Mouse (Mus musculus): Measurements from ENCODE around the gene Proser1. TPM values are rescaled to one million over a fixed set of nuclear protein-coding genes. Genes with fewer than 3 reads are reported as not detected.

The Proser1 gene
- total and polyA plus RNA-seq, 3 experiments = 4.2 to 60.8 (median 48.3) TPM

DNA sequence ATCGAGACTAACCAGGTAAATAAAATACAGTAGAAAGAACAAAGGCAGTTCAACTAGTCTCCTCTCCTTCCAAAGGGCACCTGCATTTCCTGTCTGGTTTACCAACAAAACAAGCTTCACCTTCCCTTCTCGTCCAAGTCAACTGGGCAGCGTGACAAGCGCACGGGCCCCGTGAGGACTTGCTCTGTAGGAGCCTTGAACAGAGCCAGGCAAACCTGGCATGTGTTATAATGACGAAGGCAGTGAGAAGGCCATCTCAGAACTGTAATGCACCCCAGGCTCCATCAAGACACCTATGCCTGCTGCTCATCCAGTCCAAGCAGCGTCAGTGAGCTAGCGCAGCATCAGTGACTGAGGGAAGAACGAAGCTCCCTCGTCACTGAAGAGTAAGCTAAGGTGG, 12.8 kb upstream of the Proser1 start:
- H3K36me3 ChIP-seq (replicated peaks) = peaks cover 83% of the 10 kb centered on the region
- no peak for ATAC-seq (ENCODE audit: extremely low read depth, insufficient number of reproducible peaks, low FRiP score, poor library complexity, severe bottlenecking)
- H3K4me1 ChIP-seq (ENCODE audit: insufficient read depth, low read depth, low read length) = no peaks in the 10 kb centered on the region

DNA sequence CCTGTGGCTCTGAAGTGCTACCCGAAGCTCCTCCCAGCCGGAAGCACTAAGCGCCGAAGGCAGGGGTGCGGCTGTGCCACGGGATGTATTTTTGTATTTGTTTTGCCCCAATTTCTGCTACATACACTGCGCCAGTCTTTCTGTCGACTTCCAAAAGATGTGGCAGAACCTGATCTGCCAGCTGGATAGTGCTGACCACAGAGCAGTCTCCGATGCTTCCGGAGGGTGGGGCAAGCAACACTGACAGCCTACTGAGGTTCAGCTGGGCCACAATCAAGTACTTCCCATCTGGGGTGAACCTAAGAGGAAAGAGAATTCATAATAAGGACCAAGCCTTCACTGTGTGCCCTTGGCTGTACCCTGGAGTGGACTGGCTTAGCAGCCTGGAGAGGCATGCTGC, 11.1 kb upstream of the Proser1 start:
- Histone ChIP-seq H3K4me3 (ENCODE audit: low read depth, low read length) (no peak overlapping the region), H3K27me3 (ENCODE audit: insufficient read depth, low read length) (no peaks in the 10 kb centered on the region), H3K9me3 (replicated peaks) (no peaks in the 10 kb centered on the region), H3K4me1 (ENCODE audit: insufficient read depth, low read depth, low read length) (no peaks in the 10 kb centered on the region), H3K36me3 (replicated peaks) (peaks cover 90% of the 10 kb centered on the region)
- TF ChIP-seq POLR2AphosphoS5 (IDR thresholded peaks at IDR 0.05; ENCODE audit: insufficient replicate concordance, low read depth, low read length) = no peak
- TF ChIP-seq CTCF (IDR thresholded peaks at IDR 0.05; ENCODE audit: low read depth, low read length) = no peak
- TF ChIP-seq GATA2 (IDR thresholded peaks at IDR 0.05; ENCODE audit: borderline replicate concordance, low read depth, low read length) = no peak
- TF ChIP-seq TAL1 (conservative IDR thresholded peaks at IDR 0.05; ENCODE audit: low read depth, low read length) = no peak
- ATAC-seq (ENCODE audit: extremely low read depth, insufficient number of reproducible peaks, low FRiP score, poor library complexity, severe bottlenecking) (no peak), DNase-seq (ENCODE audit: low spot score) (no peak)

More for the DNA sequence above, 12.8 kb upstream of the Proser1 start:
- no peak for DNase-seq (ENCODE audit: low spot score)
- Histone ChIP-seq H3K27me3 (ENCODE audit: insufficient read depth, low read length) (no peaks in the 10 kb centered on the region), H3K4me3 (ENCODE audit: low read depth, low read length) (no peak overlapping the region), H3K9me3 (replicated peaks) (no peaks in the 10 kb centered on the region)
- no peak for TF ChIP-seq TAL1 (conservative IDR thresholded peaks at IDR 0.05; ENCODE audit: low read depth, low read length)
- no peak for TF ChIP-seq GATA1 (IDR thresholded peaks at IDR 0.05; ENCODE audit: borderline replicate concordance, low read length)
- TF ChIP-seq GATA2 (IDR thresholded peaks at IDR 0.05; ENCODE audit: borderline replicate concordance, low read depth, low read length) = no peak
- no peak for TF ChIP-seq CTCF (IDR thresholded peaks at IDR 0.05; ENCODE audit: low read depth, low read length)
- TF ChIP-seq POLR2AphosphoS5 (IDR thresholded peaks at IDR 0.05; ENCODE audit: insufficient replicate concordance, low read depth, low read length) = no peak

DNA sequence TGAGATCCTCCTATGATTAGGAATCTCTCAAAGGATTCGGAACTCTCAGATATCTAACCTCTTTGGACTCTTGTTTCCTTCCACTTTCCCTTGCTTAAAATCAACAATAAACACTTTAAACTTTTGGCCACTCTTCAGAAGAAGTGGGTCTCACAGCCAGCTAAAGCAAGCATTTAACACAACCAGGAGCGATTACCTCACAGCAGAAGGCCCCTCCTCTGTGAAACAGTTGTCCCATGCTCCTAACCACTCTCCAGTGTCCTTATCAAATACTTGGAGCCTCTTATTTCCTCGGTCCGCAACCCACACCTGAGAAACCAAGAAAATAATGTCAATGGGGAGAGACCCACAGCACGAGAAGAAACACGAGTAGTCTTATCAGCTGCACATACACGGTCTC, 10.1 kb upstream of the Proser1 start:
- no peaks in the 10 kb centered on the region for H3K4me1 ChIP-seq (ENCODE audit: insufficient read depth, low read depth, low read length)
- no peak for ATAC-seq (ENCODE audit: extremely low read depth, insufficient number of reproducible peaks, low FRiP score, poor library complexity, severe bottlenecking)
- TF ChIP-seq GATA1 (IDR thresholded peaks at IDR 0.05; ENCODE audit: borderline replicate concordance, low read length) = no peak
- TF ChIP-seq TAL1 (conservative IDR thresholded peaks at IDR 0.05; ENCODE audit: low read depth, low read length) = no peak
- TF ChIP-seq CTCF (IDR thresholded peaks at IDR 0.05; ENCODE audit: low read depth, low read length) = no peak
- no peak for TF ChIP-seq GATA2 (IDR thresholded peaks at IDR 0.05; ENCODE audit: borderline replicate concordance, low read depth, low read length)
- TF ChIP-seq POLR2AphosphoS5 (IDR thresholded peaks at IDR 0.05; ENCODE audit: insufficient replicate concordance, low read depth, low read length) = no peak
- DNase-seq (ENCODE audit: low spot score) = no peak
- H3K9me3 ChIP-seq (replicated peaks) = no peaks in the 10 kb centered on the region
- H3K36me3 ChIP-seq (replicated peaks) = peaks cover 96% of the 10 kb centered on the region
- H3K4me3 ChIP-seq (ENCODE audit: low read depth, low read length) = no peak overlapping the region
- H3K27me3 ChIP-seq (ENCODE audit: insufficient read depth, low read length) = no peaks in the 10 kb centered on the region

DNA sequence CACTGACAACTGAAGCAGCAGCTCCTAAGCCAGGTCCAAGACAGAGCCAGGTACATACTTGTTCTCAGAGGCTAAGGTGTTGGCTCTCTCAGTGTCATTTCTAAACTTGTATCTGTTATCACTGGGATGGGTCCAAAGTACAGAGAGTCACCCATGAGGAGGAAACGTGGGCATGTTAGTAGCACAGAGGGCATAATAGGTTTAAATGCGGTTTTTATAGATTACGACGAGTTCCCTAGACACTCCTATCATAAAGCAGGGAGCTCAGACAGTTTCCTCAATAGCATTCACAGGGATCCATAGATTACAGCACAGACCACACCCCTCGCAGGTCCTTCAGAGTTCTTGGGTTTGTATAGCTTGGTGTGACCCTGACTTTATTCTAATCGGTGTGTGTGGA, 9.5 kb upstream of the Proser1 start:
- DNase-seq (ENCODE audit: low spot score) (no peak), ATAC-seq (ENCODE audit: extremely low read depth, insufficient number of reproducible peaks, low FRiP score, poor library complexity, severe bottlenecking) (no peak)
- Histone ChIP-seq H3K36me3 (replicated peaks) (peaks cover 98% of the 10 kb centered on the region), H3K9me3 (replicated peaks) (no peaks in the 10 kb centered on the region), H3K27me3 (ENCODE audit: insufficient read depth, low read length) (no peaks in the 10 kb centered on the region), H3K4me1 (ENCODE audit: insufficient read depth, low read depth, low read length) (no peaks in the 10 kb centered on the region), H3K4me3 (ENCODE audit: low read depth, low read length) (no peak overlapping the region)
- TF ChIP-seq CTCF (IDR thresholded peaks at IDR 0.05; ENCODE audit: low read depth, low read length) (no peak), POLR2AphosphoS5 (IDR thresholded peaks at IDR 0.05; ENCODE audit: insufficient replicate concordance, low read depth, low read length) (no peak), TAL1 (conservative IDR thresholded peaks at IDR 0.05; ENCODE audit: low read depth, low read length) (no peak), GATA1 (IDR thresholded peaks at IDR 0.05; ENCODE audit: borderline replicate concordance, low read length) (no peak), GATA2 (IDR thresholded peaks at IDR 0.05; ENCODE audit: borderline replicate concordance, low read depth, low read length) (no peak)

DNA sequence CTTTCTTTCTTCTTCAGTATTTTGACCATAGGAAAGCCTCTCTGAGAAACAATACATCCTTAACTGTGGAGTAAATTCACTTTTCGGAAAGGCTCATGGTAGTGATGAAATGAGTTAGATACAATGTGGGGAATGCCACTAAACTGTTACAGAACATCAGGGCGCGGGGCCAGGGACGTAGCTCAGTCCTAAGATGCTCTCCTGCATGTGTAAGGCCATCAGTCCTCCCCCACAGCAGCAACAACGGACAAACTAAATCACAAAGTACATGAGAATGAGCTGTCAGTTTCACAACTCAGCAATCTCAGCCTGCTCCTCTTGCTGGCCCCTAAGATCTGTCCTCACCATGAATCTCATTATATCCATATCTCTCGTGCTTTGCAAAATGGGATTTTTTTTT, 8.9 kb upstream of the Proser1 start:
- Histone ChIP-seq H3K9me3 (replicated peaks) (no peaks in the 10 kb centered on the region), H3K4me1 (ENCODE audit: insufficient read depth, low read depth, low read length) (peaks cover 2% of the 10 kb centered on the region; the same call in 1 of the 2 replicates), H3K27me3 (ENCODE audit: insufficient read depth, low read length) (no peaks in the 10 kb centered on the region), H3K36me3 (replicated peaks) (peaks cover 98% of the 10 kb centered on the region), H3K4me3 (ENCODE audit: low read depth, low read length) (no peak overlapping the region)
- no peak for TF ChIP-seq GATA2 (IDR thresholded peaks at IDR 0.05; ENCODE audit: borderline replicate concordance, low read depth, low read length)
- TF ChIP-seq CTCF (IDR thresholded peaks at IDR 0.05; ENCODE audit: low read depth, low read length) = no peak
- TF ChIP-seq POLR2AphosphoS5 (IDR thresholded peaks at IDR 0.05; ENCODE audit: insufficient replicate concordance, low read depth, low read length) = no peak
- TF ChIP-seq GATA1 (IDR thresholded peaks at IDR 0.05; ENCODE audit: borderline replicate concordance, low read length) = no peak
- no peak for TF ChIP-seq TAL1 (conservative IDR thresholded peaks at IDR 0.05; ENCODE audit: low read depth, low read length)
- DNase-seq (ENCODE audit: low spot score) (no peak), ATAC-seq (ENCODE audit: extremely low read depth, insufficient number of reproducible peaks, low FRiP score, poor library complexity, severe bottlenecking) (no peak)

DNA sequence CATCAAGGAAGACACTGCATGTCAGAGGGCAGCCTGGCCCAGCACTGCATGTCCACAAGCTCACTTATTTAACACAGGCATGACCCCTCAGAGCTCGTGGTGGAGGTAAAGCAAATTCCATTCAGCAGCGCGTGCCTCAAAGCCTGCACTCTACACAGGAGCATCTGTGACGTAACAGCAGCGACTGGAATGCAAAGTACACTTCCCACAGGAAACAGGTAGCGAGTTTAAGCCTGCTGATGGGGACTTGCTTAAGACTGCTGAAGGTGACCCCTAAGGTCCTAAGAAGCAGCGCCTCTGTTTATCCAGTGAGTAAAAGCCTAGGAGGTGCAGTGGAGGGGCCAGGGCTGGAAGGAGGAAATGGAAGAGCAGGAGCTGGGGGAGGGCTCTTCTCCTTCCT, 8.5 kb upstream of the Proser1 start:
- Histone ChIP-seq H3K4me3 (ENCODE audit: low read depth, low read length) (no peak overlapping the region), H3K36me3 (replicated peaks) (peaks cover 98% of the 10 kb centered on the region), H3K9me3 (replicated peaks) (no peaks in the 10 kb centered on the region), H3K4me1 (ENCODE audit: insufficient read depth, low read depth, low read length) (peaks cover 4% of the 10 kb centered on the region; the same call in 1 of the 2 replicates), H3K27me3 (ENCODE audit: insufficient read depth, low read length) (no peaks in the 10 kb centered on the region)
- DNase-seq (ENCODE audit: low spot score) = no peak
- ATAC-seq (ENCODE audit: extremely low read depth, insufficient number of reproducible peaks, low FRiP score, poor library complexity, severe bottlenecking) = no peak
- TF ChIP-seq TAL1 (conservative IDR thresholded peaks at IDR 0.05; ENCODE audit: low read depth, low read length) (no peak), CTCF (IDR thresholded peaks at IDR 0.05; ENCODE audit: low read depth, low read length) (no peak), GATA2 (IDR thresholded peaks at IDR 0.05; ENCODE audit: borderline replicate concordance, low read depth, low read length) (no peak), POLR2AphosphoS5 (IDR thresholded peaks at IDR 0.05; ENCODE audit: insufficient replicate concordance, low read depth, low read length) (no peak), GATA1 (IDR thresholded peaks at IDR 0.05; ENCODE audit: borderline replicate concordance, low read length) (no peak)

Data from G1E (cell line).